Mouse (Mus musculus) liver, embryonic 14.5 days (tissue): ENCODE measurements around the gene Hmgb3. TPM values are rescaled to one million over a fixed set of nuclear protein-coding genes. Genes with fewer than 3 reads are reported as not detected.

Source experiments
- ATAC-seq: fragments of 200-750 bp; cut with Nextera tagmentation; 2 replicates; pipeline ENCODE4 v1.8.0; 2017; ENCODE audit warnings: moderate number of reproducible peaks, mild to moderate bottlenecking, moderate library complexity; ENCODE audit not compliant: insufficient read depth
- DNase-seq, 3 experiments: peaks; one replicate each; pipeline ENCODE4 v3.0.0-alpha.2; 2012 to 2013; ENCODE audit warnings: low read depth in 3 of 3, low spot score in 3 of 3
- H3K27ac ChIP-seq: fragments of 300-500 bp; sonication (generic); 2 replicates; pipeline ENCODE4 v1.5.1; 2014; ENCODE audit warnings: moderate library complexity, mild to moderate bottlenecking, control low read depth, inconsistent platforms
- H3K27me3 ChIP-seq: fragments of 300-500 bp; sonication (generic); 2 replicates; pipeline ENCODE4 v1.6.1; 2014; ENCODE audit warnings: mild to moderate bottlenecking, low read length, moderate library complexity; ENCODE audit not compliant: control insufficient read depth, insufficient read depth
- H3K36me3 ChIP-seq: fragments of 300-500 bp; sonication (generic); replicated peaks from 2 replicates; pipeline ENCODE4 v1.6.1; 2014; ENCODE audit warnings: low read depth; ENCODE audit not compliant: control insufficient read depth, insufficient read depth
- H3K4me1 ChIP-seq, 2 experiments: fragments of 200-500 bp in 1 of 2; fragments of 300-500 bp in 1 of 2; sonication (generic) in 1 of 2; replicated peaks; 2 replicates each; pipeline ENCODE4 v1.6.1; 2012 to 2014; ENCODE audit warnings: antibody characterized with exemption in 1 of 2, inconsistent platforms in 1 of 2, low read length in 1 of 2; ENCODE audit not compliant: control insufficient read depth in 2 of 2, insufficient read depth in 2 of 2
- H3K4me2 ChIP-seq: fragments of 300-500 bp; sonication (generic); 2 replicates; pipeline ENCODE4 v1.6.1; 2014; ENCODE audit warnings: low read depth, mild to moderate bottlenecking, control low read depth, moderate library complexity
- H3K4me3 ChIP-seq, 2 experiments: fragments of 200-500 bp in 1 of 2; fragments of 300-500 bp in 1 of 2; sonication (generic) in 1 of 2; 2 replicates each; pipeline ENCODE4 v1.5.1; 2012 to 2014; ENCODE audit warnings: low read depth in 2 of 2, low read length in 2 of 2, mild to moderate bottlenecking in 2 of 2, control low read depth in 1 of 2, inconsistent platforms in 1 of 2, moderate library complexity in 1 of 2; ENCODE audit not compliant: insufficient read depth in 1 of 2
- H3K9ac ChIP-seq: fragments of 300-500 bp; sonication (generic); replicated peaks from 2 replicates; pipeline ENCODE4 v1.6.1; 2014; ENCODE audit warnings: mild to moderate bottlenecking, control low read depth, moderate library complexity
- H3K9me3 ChIP-seq: fragments of 300-500 bp; sonication (generic); 2 replicates; pipeline ENCODE4 v1.6.1; 2016; ENCODE audit warnings: low read length, mixed read lengths; ENCODE audit not compliant: control insufficient read depth
- CTCF ChIP-seq: IDR thresholded peaks from 2 replicates; pipeline ENCODE4 v1.5.1; 2016; ENCODE audit warnings: antibody characterized with exemption, low read depth, control low read depth
- EP300 ChIP-seq: IDR thresholded peaks from 2 replicates; pipeline ENCODE4 v1.6.1; 2016; ENCODE audit warnings: antibody characterized with exemption, low read depth
- WGBS: fragments of 180-500 bp; shearing (Covaris S2); extraction: QIAGEN DNeasy Blood & Tissue Kit; methylation state at CpG from one replicate; pipeline ENCODE4 v1.1.7; 2014; ENCODE audit not compliant: insufficient replicate concordance; 5-methylcytosine and 5-hydroxymethylcytosine counted together
- polyA plus RNA-seq, 2 experiments: library from polyadenylated mRNA; depleted of rRNA in 1 of 2; stranded (reverse) in 1 of 2; unstranded in 1 of 2; fragments of >200 nt; fragmentation: Nextera tagmentation in 1 of 2; extraction: Ambion mirVana in 1 of 2; gene quantifications; 2 replicates each; pipeline versions ENCODE4 v1.2.1 to v1.2.3; 2012 to 2014

Hmgb3 gene
- polyA plus RNA-seq, 2 experiments, result 148 to 170 TPM

- Histone ChIP-seq H3K27me3 (no peaks in the 10 kb centered on the region), H3K4me3 (peak overlapping the region; percentile 87 to 88), H3K27ac (peak overlapping the region; percentile 88), H3K9me3 (no peaks in the 10 kb centered on the region; the same call in 1 of the 2 replicates), H3K4me1 (0 out of 4 replicates have a peak, but pooled peaks cover 0 to 2% of the 10 kb centered on the region in 2 experiments), H3K36me3 (peaks cover 11% of the 10 kb centered on the region), H3K9ac (peak overlapping the region; percentile 94), H3K4me2 (peak overlapping the region; percentile 70)
- WGBS, result 11% methylated on average over 57 of the region's 112 CpGs
- no peak for TF ChIP-seq CTCF
- TF ChIP-seq EP300, result no peak
- DNase-seq (no peak), ATAC-seq (peak; percentile 70)
These were observed 610 bp downstream of the Hmgb3 start for GRCm38 (mm10) chrX:71556115-71556941.

DNA sequence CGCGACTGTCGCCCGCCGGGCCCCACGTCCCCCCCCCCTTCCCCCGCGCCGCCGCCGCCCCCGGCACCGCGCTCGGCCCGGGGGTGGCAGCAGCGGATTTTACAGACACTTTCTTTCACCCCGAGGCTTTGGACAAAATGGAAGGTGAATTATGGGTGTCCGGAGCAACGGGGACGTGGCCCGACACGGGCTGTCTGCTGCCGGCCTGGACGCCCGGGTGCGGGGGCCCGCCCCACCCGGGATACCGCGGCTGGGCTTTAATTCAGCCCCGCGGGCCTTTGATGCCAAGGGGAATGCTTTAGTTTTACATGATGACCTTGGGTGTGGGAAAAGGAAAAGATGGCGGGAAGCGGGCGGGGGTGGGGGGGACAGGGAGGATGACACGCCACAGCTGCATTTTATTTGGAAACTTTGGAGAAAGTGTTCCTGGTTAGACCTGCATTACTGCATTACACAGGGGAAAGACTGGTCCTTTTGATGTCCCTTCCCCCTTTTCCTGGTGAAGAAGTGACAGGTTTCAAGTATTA lies 1.3 kb downstream of the Hmgb3 start:
- WGBS, result 12% methylated on average over 20 of the region's 37 CpGs
- H3K4me3 ChIP-seq, result peak overlapping the region; percentile 87 to 88
- H3K9me3 ChIP-seq, result no peaks in the 10 kb centered on the region; the same call in 1 of the 2 replicates
- peak overlapping the region; percentile 94 for H3K9ac ChIP-seq
- peak overlapping the region; percentile 70 for H3K4me2 ChIP-seq
- TF ChIP-seq CTCF (no peak), EP300 (no peak)
- no peaks in the 10 kb centered on the region for H3K27me3 ChIP-seq
- H3K36me3 ChIP-seq, result peaks cover 12% of the 10 kb centered on the region
- DNase-seq (no peak), ATAC-seq (no peak)
- H3K27ac ChIP-seq, result peak overlapping the region; percentile 56
- H3K4me1 ChIP-seq, result 0 out of 4 replicates have a peak, but pooled peaks cover 0 to 2% of the 10 kb centered on the region in 2 experiments

- Histone ChIP-seq H3K4me1 (0 out of 4 replicates have a peak, but pooled peaks cover 0 to 2% of the 10 kb centered on the region in 2 experiments), H3K27ac (no peak overlapping the region), H3K4me3 (no peak overlapping the region), H3K9ac (no peak overlapping the region), H3K27me3 (no peaks in the 10 kb centered on the region), H3K4me2 (no peak overlapping the region), H3K36me3 (peaks cover 12% of the 10 kb centered on the region), H3K9me3 (no peaks in the 10 kb centered on the region; the same call in 1 of the 2 replicates)
- TF ChIP-seq CTCF (no peak), EP300 (no peak)
- ATAC-seq (no peak), DNase-seq (no peak)
- WGBS, result 75% methylated on average over 2 of the region's 2 CpGs
These were observed 3.6 kb downstream of the Hmgb3 start for GRCm38 (mm10) chrX:71559336-71559735.

DNA sequence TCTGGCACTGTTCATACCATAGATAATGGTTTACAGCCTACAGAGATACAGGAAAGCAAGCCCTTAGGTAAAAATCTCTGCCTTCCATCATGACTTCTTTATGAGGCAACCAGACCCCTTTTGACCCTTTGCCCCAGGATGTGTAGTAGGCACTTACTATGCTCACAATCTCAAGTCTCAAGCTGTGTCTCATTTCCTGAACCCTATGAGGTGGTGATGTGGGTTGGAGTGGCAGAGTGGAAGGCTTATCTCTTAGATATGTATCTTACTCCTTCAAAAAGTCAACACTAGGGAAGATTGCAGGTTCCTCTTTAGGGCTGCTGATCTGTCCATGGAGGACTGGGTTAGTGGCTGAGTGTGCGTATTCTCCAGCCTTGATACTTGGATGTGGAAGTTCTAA lies 5.1 kb downstream of the Hmgb3 start:
- Histone ChIP-seq H3K4me1 (no peaks in the 10 kb centered on the region), H3K36me3 (peaks cover 12% of the 10 kb centered on the region), H3K9ac (no peak overlapping the region), H3K4me2 (no peak overlapping the region), H3K4me3 (no peak overlapping the region), H3K27ac (no peak overlapping the region), H3K27me3 (no peaks in the 10 kb centered on the region), H3K9me3 (no peaks in the 10 kb centered on the region; the same call in 1 of the 2 replicates)
- no peak for ATAC-seq
- DNase-seq, result no peak
- WGBS, result 95% methylated on average over 1 of the region's 1 CpGs
- TF ChIP-seq CTCF, result no peak
